Mouse (Mus musculus) layer of hippocampus, postnatal 14 days (tissue): ENCODE measurements around the gene Zfp277. TPM values are rescaled to one million over a fixed set of nuclear protein-coding genes. Genes with fewer than 3 reads are reported as not detected.

Source experiments
- DNase-seq, 2 experiments: peaks; one replicate each; pipeline ENCODE4 v3.0.0; 2021 to 2022; ENCODE audit warnings: low spot score in 2 of 2, mixed read lengths in 1 of 2
- total RNA-seq, 2 experiments: library from RNA; stranded (reverse); gene quantifications; 2 replicates each; pipeline ENCODE4 v1.2.3; 2021

Zfp277 gene
- total RNA-seq, 2 experiments from 2014 or later = 24.1 to 26.1 TPM

DNA sequence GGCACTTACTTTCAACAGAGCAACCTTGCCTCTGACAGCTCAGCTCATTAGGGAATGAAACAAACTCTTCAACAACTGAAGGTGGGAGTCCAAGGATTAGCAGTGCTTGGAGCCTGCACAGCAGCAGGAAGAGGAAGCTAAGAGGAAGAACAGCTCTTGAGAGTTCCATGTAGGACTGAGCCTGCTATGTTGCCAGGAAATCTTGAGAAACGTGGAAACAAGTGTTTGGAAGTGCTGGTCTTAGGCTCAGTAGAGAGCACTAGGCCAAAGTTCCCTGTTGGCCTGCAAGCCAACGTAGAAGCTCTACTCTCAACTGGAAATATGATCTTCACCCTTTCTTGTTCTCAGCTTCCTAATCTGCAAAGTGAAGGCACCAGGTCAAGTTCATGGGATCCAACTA is 177.4 kb downstream of the Zfp277 start:
- no peak for DNase-seq

Other genes with a start within 250 kb of the Zfp277 start
- under 1 TPM; 0.25 to 0.86 TPM for gene Lsmem1, start 246.4 kb downstream of the Zfp277 start, total RNA-seq
- gene Ifrd1, start 197.4 kb downstream of the Zfp277 start, total RNA-seq = 10 to 100 TPM; 85.2 to 96.9 TPM
- 100 to 1,000 TPM; 193 to 215 TPM for gene Dock4, start 50 bp upstream of the Zfp277 start, total RNA-seq